Mouse (Mus musculus): ENCODE measurements around the gene Smok2b.
"Not testable (repeated sequence)": the region's sequence is repeated elsewhere in the genome, so short reads cannot be mapped to it uniquely, and the experiment has no call there.

The Smok2b gene

GRCm38 (mm10) chr17:13240807-13241727 lies 11.0 kb downstream of the Smok2b start:
- not testable (repeated sequence) for DNase-seq

GRCm38 (mm10) chr17:13254786-13255185 lies 24.7 kb downstream of the Smok2b start:
- DNase-seq = not testable (repeated sequence)

Data from right cerebral cortex, postnatal 14 days (tissue).